Comparison of ENCODE assay signal across 8 mouse cellular contexts in the genomic region with DNA sequence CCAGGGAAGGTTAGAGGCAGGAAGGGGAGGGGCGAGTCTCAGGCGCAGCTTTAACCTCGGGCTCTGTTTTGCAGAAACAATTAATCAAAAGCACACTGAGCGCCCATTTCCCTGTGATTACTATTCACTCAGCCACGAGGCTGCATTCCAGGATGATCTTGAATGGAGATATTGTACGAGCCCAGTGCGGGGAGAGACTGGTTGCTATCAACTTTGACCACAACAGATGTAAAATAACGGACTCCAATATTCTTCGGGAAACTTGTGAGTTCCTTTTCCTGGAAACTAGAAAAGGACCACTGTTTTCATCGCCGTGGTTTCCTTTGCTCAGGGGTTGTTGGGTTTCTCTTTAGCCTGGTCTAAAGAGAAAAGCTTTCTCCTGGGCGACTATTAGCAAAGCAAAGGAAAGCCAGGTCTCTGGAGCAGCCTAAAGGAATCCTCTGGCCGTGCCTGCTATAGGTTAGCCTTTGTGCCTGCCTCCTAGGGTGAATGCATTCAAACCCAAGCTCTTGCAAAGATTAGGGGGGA.
DNase-seq lines count a peak whose midpoint lies in the region; ATAC-seq and TF ChIP-seq lines count a peak whose summit lies in the region.

No protein-coding gene starts in this region.

- H3K9me3 ChIP-seq in heart, embryonic 10.5 days = no peaks in the 10 kb centered on the region
- no peaks in the 10 kb centered on the region for H3K9me3 ChIP-seq in embryonic facial prominence, embryonic 11.5 days (replicated peaks; ENCODE audit: control insufficient read depth, low read length)
- H3K9me3 ChIP-seq in midbrain, postnatal 0 days (ENCODE audit: low read length) = no peaks in the 10 kb centered on the region

- ATAC-seq in embryonic facial prominence, embryonic 11.5 days (replicated peaks; ENCODE audit: insufficient number of reproducible peaks, low FRiP score, low TSS enrichment, low read depth) = peak; percentile 78
- no peak for ATAC-seq in midbrain, postnatal 0 days (ENCODE audit: low FRiP score)

- no peak overlapping the region for H3K9ac ChIP-seq in embryonic facial prominence, embryonic 11.5 days (replicated peaks; ENCODE audit: low read length)
- H3K9ac ChIP-seq in midbrain, postnatal 0 days (replicated peaks; ENCODE audit: low read length, poor library complexity, severe bottlenecking) = no peak overlapping the region

- WGBS in heart, embryonic 10.5 days = 7% methylated on average over 13 of the region's 13 CpGs
- under 1% methylated on average over 13 of the region's 13 CpGs for WGBS in embryonic facial prominence, embryonic 11.5 days
- 10% methylated on average over 13 of the region's 13 CpGs for WGBS in midbrain, postnatal 0 days

- H3K27me3 ChIP-seq in heart, embryonic 10.5 days (ENCODE audit: insufficient read depth, poor library complexity, severe bottlenecking) = no peaks in the 10 kb centered on the region
- no peaks in the 10 kb centered on the region for H3K27me3 ChIP-seq in embryonic facial prominence, embryonic 11.5 days (ENCODE audit: control insufficient read depth, insufficient read depth, low read length)
- no peaks in the 10 kb centered on the region for H3K27me3 ChIP-seq in midbrain, postnatal 0 days (ENCODE audit: insufficient read depth, low read length)

- no peaks in the 10 kb centered on the region for H3K36me3 ChIP-seq in heart, embryonic 10.5 days
- no peaks in the 10 kb centered on the region for H3K36me3 ChIP-seq in embryonic facial prominence, embryonic 11.5 days (replicated peaks; ENCODE audit: control insufficient read depth, insufficient read depth, low read depth, low read length)
- no peaks in the 10 kb centered on the region for H3K36me3 ChIP-seq in midbrain, postnatal 0 days (ENCODE audit: insufficient read depth, low read length)

- peak overlapping the region; percentile 24; the same call in 1 of the 2 replicates for H3K4me2 ChIP-seq in embryonic facial prominence, embryonic 11.5 days (ENCODE audit: low read depth, low read length)
- peak overlapping the region; percentile 3; the same call in 1 of the 2 replicates for H3K4me2 ChIP-seq in midbrain, postnatal 0 days (ENCODE audit: low read depth, low read length, poor library complexity, severe bottlenecking)

- H3K27ac ChIP-seq in heart, embryonic 10.5 days = peak overlapping the region; percentile 72
- peak overlapping the region; percentile 11 for H3K27ac ChIP-seq in embryonic facial prominence, embryonic 11.5 days (replicated peaks; ENCODE audit: low read depth, low read length)
- no peak overlapping the region for H3K27ac ChIP-seq in midbrain, postnatal 0 days (ENCODE audit: low read depth, low read length)

- H3K4me1 ChIP-seq in heart, embryonic 10.5 days = peaks cover 20% of the 10 kb centered on the region
- H3K4me1 ChIP-seq in embryonic facial prominence, embryonic 11.5 days (ENCODE audit: control insufficient read depth, insufficient read depth, low read length) = no peaks in the 10 kb centered on the region
- peaks cover 8% of the 10 kb centered on the region; the same call in 1 of the 2 replicates for H3K4me1 ChIP-seq in midbrain, postnatal 0 days (ENCODE audit: insufficient read depth, low read length)

- no peak for TF ChIP-seq CTCF in midbrain, postnatal 0 days (IDR thresholded peaks at IDR 0.05)

- DNase-seq in heart, embryonic 10.5 days (ENCODE audit: low spot score) = no peak
- no peak for DNase-seq in heart, adult 8-10 months (ENCODE audit: low spot score)
- peak; percentile 75 for DNase-seq in embryonic facial prominence, embryonic 11.5 days (ENCODE audit: low spot score)
- DNase-seq in hindlimb bud, embryonic 11.5 days (ENCODE audit: extremely low spot score, low read depth, low spot score) = peak; percentile 28
- DNase-seq in midbrain, postnatal 0 days (ENCODE audit: low spot score) = peak; percentile 19
- no peak for DNase-seq in gastrocnemius, postnatal 25 days
- no peak for DNase-seq in right cerebral cortex, postnatal 10 days (ENCODE audit: low spot score in 2 of 2)
- DNase-seq in gastrocnemius, postnatal 10 days = no peak

- peak overlapping the region; percentile 43 for H3K4me3 ChIP-seq in heart, embryonic 10.5 days
- H3K4me3 ChIP-seq in embryonic facial prominence, embryonic 11.5 days (ENCODE audit: low read depth, low read length) = no peak overlapping the region
- H3K4me3 ChIP-seq in midbrain, postnatal 0 days (ENCODE audit: low read depth, low read length) = no peak overlapping the region

Comparison
In these comparisons a context has a peak if more than half of its experiments do, and no peak if none do; other contexts are left out.
1. DNase-seq: peak in embryonic facial prominence, embryonic 11.5 days (single experiment), hindlimb bud, embryonic 11.5 days (single experiment) and midbrain, postnatal 0 days (single experiment); none in heart, embryonic 10.5 days (single experiment), heart, adult 8-10 months (single experiment), gastrocnemius, postnatal 25 days (single experiment), right cerebral cortex, postnatal 10 days (0 of 2) and gastrocnemius, postnatal 10 days (single experiment).